ENCODE assay signal across 17 mouse cellular contexts in genomic region chr13:34050479-34050878, GRCm38 (mm10). TPM values are rescaled to one million over a fixed set of nuclear protein-coding genes. Genes with fewer than 3 reads are reported as not detected.
A peak's percentile ranks its signal among the peaks of the same experiment; 100 is the strongest.
DNase-seq lines count a peak whose midpoint lies in the region; ATAC-seq lines count a peak whose summit lies in the region.
"Had no signal": no experiment of that assay in that cellular context is flagged by ENCODE, and none has a peak within 500 bp of the region (broad histone marks: within the 10 kb centered on the region; RNA-seq: fewer than 3 reads in every experiment).

No protein-coding gene starts in this region.

- peak; percentile 90 for ATAC-seq in frontal cortex, adult (ENCODE audit: low TSS enrichment)
- peak; percentile 62 for ATAC-seq in megakaryocyte, adult 5-6 weeks (ENCODE audit: poor library complexity, severe bottlenecking)
- ATAC-seq: intestine, postnatal 0 days had no signal

- no peak for DNase-seq in frontal cortex, postnatal 25 days (ENCODE audit: low spot score in 2 of 2)
- peak; percentile 72 to 74 for DNase-seq in right cerebral cortex, adult 2 months (ENCODE audit: low spot score in 2 of 2)
- no peak for DNase-seq in right cerebral cortex, postnatal 4 days
- no peak for DNase-seq in spleen, postnatal 4 days (ENCODE audit: low spot score in 2 of 2)
- DNase-seq in hindbrain, embryonic 10.5 days (ENCODE audit: low spot score) = no peak
- no peak for DNase-seq in kidney, adult 11 months
- DNase-seq: cerebellum, adult 8-10 months; midbrain, embryonic 14.5 days; spleen, adult 18-20 months had no signal

- no peaks in the 10 kb centered on the region for H3K9me3 ChIP-seq in hindbrain, embryonic 10.5 days
- H3K9me3 ChIP-seq: embryonic facial prominence, embryonic 12.5 days; forebrain, embryonic 12.5 days; G1E; lung, embryonic 15.5 days; neural tube, embryonic 15.5 days had no signal

- H3K36me3 ChIP-seq in hindbrain, embryonic 10.5 days = peaks cover 52% of the 10 kb centered on the region

- H3K27me3 ChIP-seq in hindbrain, embryonic 10.5 days (ENCODE audit: insufficient read depth, poor library complexity, severe bottlenecking) = no peaks in the 10 kb centered on the region
- H3K27me3 ChIP-seq: embryonic facial prominence, embryonic 12.5 days; forebrain, embryonic 12.5 days; lung, embryonic 15.5 days; neural tube, embryonic 15.5 days had no signal

- H3K27ac ChIP-seq in hindbrain, embryonic 10.5 days = no peak overlapping the region
- H3K27ac ChIP-seq: embryonic facial prominence, embryonic 12.5 days; forebrain, embryonic 12.5 days; lung, embryonic 15.5 days; neural tube, embryonic 15.5 days had no signal

- 95% methylated on average over 8 of the region's 8 CpGs for WGBS in hindbrain, embryonic 10.5 days

- peaks cover 5% of the 10 kb centered on the region; the same call in 1 of the 2 replicates for H3K4me1 ChIP-seq in hindbrain, embryonic 10.5 days (replicated peaks)
- H3K4me1 ChIP-seq: embryonic facial prominence, embryonic 12.5 days; forebrain, embryonic 12.5 days had no signal

- no peak overlapping the region for H3K4me3 ChIP-seq in hindbrain, embryonic 10.5 days
- H3K4me3 ChIP-seq: embryonic facial prominence, embryonic 12.5 days; forebrain, embryonic 12.5 days; lung, embryonic 15.5 days; neural tube, embryonic 15.5 days had no signal

RNA-seq across cellular contexts. Expression of gene Bphl, which starts 13.1 kb away (rescaled TPM):
- total RNA-seq in megakaryocyte, adult 5-6 weeks (2015) = 33.3 and 47.8 TPM in 2 replicates
- total RNA-seq in megakaryocyte, adult 5-6 weeks (2017) = 13.9 and 17.1 TPM in 2 replicates
- 33.1 and 34.5 TPM in 2 replicates for polyA plus RNA-seq in hindbrain, embryonic 10.5 days (2016; fragmentation: Nextera tagmentation; extraction: Ambion mirVana)

RNA-seq across cellular contexts. Expression of gene Tubb2a, which starts 27.3 kb away (rescaled TPM):
- total RNA-seq in megakaryocyte, adult 5-6 weeks (2015) = 11.6 and 12.8 TPM in 2 replicates
- 21.4 and 34.0 TPM in 2 replicates for total RNA-seq in megakaryocyte, adult 5-6 weeks (2017)
- polyA plus RNA-seq in hindbrain, embryonic 10.5 days (2016; fragmentation: Nextera tagmentation; extraction: Ambion mirVana) = 202 and 435 TPM in 2 replicates

RNA-seq across cellular contexts. Expression of gene Serpinb6a, which starts 47.9 kb away (rescaled TPM):
- 16.8 and 17.8 TPM in 2 replicates for total RNA-seq in megakaryocyte, adult 5-6 weeks (2015)
- total RNA-seq in megakaryocyte, adult 5-6 weeks (2017) = 19.6 and 19.8 TPM in 2 replicates
- polyA plus RNA-seq in hindbrain, embryonic 10.5 days (2016; fragmentation: Nextera tagmentation; extraction: Ambion mirVana) = 28.3 and 35.5 TPM in 2 replicates

RNA-seq across cellular contexts. Expression of gene Ripk1, which starts 48.3 kb away (rescaled TPM):
- 45.6 and 50.8 TPM in 2 replicates for total RNA-seq in megakaryocyte, adult 5-6 weeks (2015)
- total RNA-seq in megakaryocyte, adult 5-6 weeks (2017) = 56.9 and 57.3 TPM in 2 replicates
- polyA plus RNA-seq in hindbrain, embryonic 10.5 days (2016; fragmentation: Nextera tagmentation; extraction: Ambion mirVana) = 7.3 and 10.0 TPM in 2 replicates

Comparison
In these comparisons a context has a peak if more than half of its experiments do, and no peak if none do; other contexts are left out.
1. DNase-seq: peak in right cerebral cortex, adult 2 months (2 of 2); none in frontal cortex, postnatal 25 days (0 of 2), right cerebral cortex, postnatal 4 days (single experiment), spleen, postnatal 4 days (0 of 2), hindbrain, embryonic 10.5 days (single experiment) and kidney, adult 11 months (single experiment).